Comparison of ENCODE assay signal across 9 mouse cellular contexts in genomic region chr4:86823169-86823568, GRCm38 (mm10). TPM values are rescaled to one million over a fixed set of nuclear protein-coding genes. Genes with fewer than 3 reads are reported as not detected.
DNase-seq lines count a peak whose midpoint lies in the region; ATAC-seq lines count a peak whose summit lies in the region.
"Had no signal": no experiment of that assay in that cellular context is flagged by ENCODE, and none has a peak within 500 bp of the region (broad histone marks: within the 10 kb centered on the region; RNA-seq: fewer than 3 reads in every experiment).

No protein-coding gene starts in this region.

- peak; percentile 62 to 78 for ATAC-seq in hematopoietic stem cell, adult 5-6 weeks (replicated peaks in 1 of 2; ENCODE audit: insufficient read depth in 1 of 2, low FRiP score in 2 of 2, low TSS enrichment in 1 of 2, low read depth in 1 of 2, poor library complexity in 2 of 2, severe bottlenecking in 2 of 2)
- ATAC-seq in liver, embryonic 13.5 days (ENCODE audit: low read depth), result no peak

- H3K9me3 ChIP-seq in liver, embryonic 13.5 days (replicated peaks), result no peaks in the 10 kb centered on the region
- H3K9me3 ChIP-seq: liver, embryonic 15.5 days had no signal

- peak; percentile 19 to 70 for DNase-seq in heart, adult 18-20 months
- DNase-seq in heart, adult 11 months, result no peak
- peak; percentile 31 for DNase-seq in urinary bladder, postnatal 25 days (ENCODE audit: low spot score)
- DNase-seq in urinary bladder, adult 2 months (ENCODE audit: low spot score), result no peak
- peak; percentile 47 to 56 for DNase-seq in cerebellum, postnatal 36 days
- peak; percentile 22 for DNase-seq in liver, embryonic 13.5 days
- peak; percentile 59 for DNase-seq in right cerebral cortex, postnatal 14 days

- no peaks in the 10 kb centered on the region for H3K4me1 ChIP-seq in liver, embryonic 13.5 days (replicated peaks)
- H3K4me1 ChIP-seq: liver, embryonic 15.5 days had no signal

- no peaks in the 10 kb centered on the region for H3K27me3 ChIP-seq in liver, embryonic 13.5 days
- H3K27me3 ChIP-seq: liver, embryonic 15.5 days had no signal

- no peak overlapping the region for H3K27ac ChIP-seq in liver, embryonic 13.5 days
- H3K27ac ChIP-seq: liver, embryonic 15.5 days had no signal

- no peak overlapping the region for H3K4me3 ChIP-seq in liver, embryonic 13.5 days (replicated peaks)
- H3K4me3 ChIP-seq: liver, embryonic 15.5 days had no signal

- 66% methylated on average over 2 of the region's 2 CpGs for WGBS in liver, embryonic 13.5 days (ENCODE audit: insufficient replicate concordance)

- H3K4me2 ChIP-seq in liver, embryonic 13.5 days, result no peak overlapping the region
- H3K4me2 ChIP-seq: liver, embryonic 15.5 days had no signal

- peaks cover 44% of the 10 kb centered on the region for H3K36me3 ChIP-seq in liver, embryonic 13.5 days

- H3K9ac ChIP-seq in liver, embryonic 13.5 days, result no peak overlapping the region
- H3K9ac ChIP-seq: liver, embryonic 15.5 days had no signal

RNA-seq across cellular contexts. Expression of gene Rps6, which starts 34.0 kb away (rescaled TPM):
- 100 to 1,000 TPM; 534 to 598 TPM for total RNA-seq in heart, adult 18-20 months (2021)
- polyA plus RNA-seq in urinary bladder, adult 2 months (2012; rRNA removed), result 2,335 and 2,390 TPM in 2 replicates
- total RNA-seq in hematopoietic stem cell, adult 5-6 weeks (2017), result 1,696 and 1,704 TPM in 2 replicates
- polyA plus RNA-seq in liver, embryonic 13.5 days (2015; fragmentation: Nextera tagmentation; extraction: Ambion mirVana), result 624 and 653 TPM in 2 replicates

RNA-seq across cellular contexts. Expression of gene Acer2, which starts 51.0 kb away (rescaled TPM):
- 10 to 100 TPM; 18.6 to 23.0 TPM for total RNA-seq in heart, adult 18-20 months (2021)
- 261 and 377 TPM in 2 replicates for polyA plus RNA-seq in urinary bladder, adult 2 months (2012; rRNA removed)
- total RNA-seq in hematopoietic stem cell, adult 5-6 weeks (2017), result 5.3 and 5.4 TPM in 2 replicates
- 5.3 and 6.7 TPM in 2 replicates for polyA plus RNA-seq in liver, embryonic 13.5 days (2015; fragmentation: Nextera tagmentation; extraction: Ambion mirVana)

Comparison
In these comparisons a context has a peak if more than half of its experiments do, and no peak if none do; other contexts are left out.
1. DNase-seq: peak in heart, adult 18-20 months (2 of 2), urinary bladder, postnatal 25 days (single experiment), cerebellum, postnatal 36 days (2 of 2), liver, embryonic 13.5 days (single experiment) and right cerebral cortex, postnatal 14 days (single experiment); none in heart, adult 11 months (single experiment) and urinary bladder, adult 2 months (single experiment).